Mouse (Mus musculus) embryonic facial prominence, embryonic 10.5 days (tissue): ENCODE measurements around the gene Myo10. TPM values are rescaled to one million over a fixed set of nuclear protein-coding genes. Genes with fewer than 3 reads are reported as not detected.

Experiments used
- DNase-seq: peaks from one replicate; pipeline ENCODE4 v3.0.0-alpha.2; 2017; ENCODE audit warnings: low spot score
- H3K27ac ChIP-seq: fragments of 300-500 bp; sonication (generic); replicated peaks from 2 replicates; pipeline ENCODE4 v1.5.1; 2016; ENCODE audit warnings: mild to moderate bottlenecking
- H3K27me3 ChIP-seq: fragments of 300-500 bp; sonication (generic); replicated peaks from 2 replicates; pipeline ENCODE4 v1.6.1; 2016; ENCODE audit warnings: low read depth, mild to moderate bottlenecking; ENCODE audit not compliant: poor library complexity, severe bottlenecking
- H3K36me3 ChIP-seq: fragments of 300-500 bp; sonication (generic); replicated peaks from 2 replicates; pipeline ENCODE4 v1.6.1; 2016; ENCODE audit warnings: mild to moderate bottlenecking, moderate library complexity
- H3K4me1 ChIP-seq: fragments of 300-500 bp; sonication (generic); 2 replicates; pipeline ENCODE4 v1.6.1; 2016
- H3K4me3 ChIP-seq: fragments of 300-500 bp; sonication (generic); 2 replicates; pipeline ENCODE4 v1.5.1; 2016; ENCODE audit warnings: mild to moderate bottlenecking, moderate library complexity
- H3K9me3 ChIP-seq: fragments of 300-500 bp; sonication (generic); 2 replicates; pipeline ENCODE4 v1.6.1; 2016; ENCODE audit warnings: mild to moderate bottlenecking
- WGBS: fragments of 180-500 bp; shearing (Covaris S2); methylation state at CpG from one replicate; pipeline ENCODE4 v1.1.7; 2016; 5-methylcytosine and 5-hydroxymethylcytosine counted together
- polyA plus RNA-seq: library from polyadenylated mRNA; unstranded; fragments of >200 nt; fragmentation: Nextera tagmentation; extraction: Ambion mirVana; gene quantifications from 2 replicates; pipeline ENCODE4 v1.2.1, GENCODE M21; 2016

Gene Myo10
- polyA plus RNA-seq, 1 experiment from 2014 or later: 44.2 TPM

DNA sequence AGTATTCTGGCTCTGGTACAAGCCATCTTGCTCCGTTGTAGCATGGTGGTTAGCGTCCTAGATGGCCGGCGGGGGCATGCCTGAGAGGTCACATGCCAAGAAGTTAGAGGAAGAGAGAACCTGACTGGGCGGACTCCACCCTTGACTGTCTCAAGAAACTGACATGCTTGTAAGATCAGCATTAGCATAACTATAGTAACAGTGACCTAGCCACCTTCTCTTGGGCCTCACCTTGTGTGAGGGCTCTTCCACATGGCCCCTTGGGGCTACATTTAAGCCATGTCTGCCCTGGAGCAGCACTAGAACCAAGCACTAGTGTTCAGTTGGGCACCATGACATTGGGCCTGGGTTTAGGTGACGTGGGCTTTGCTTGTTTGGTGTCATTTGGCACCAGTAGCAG, 102.2 kb downstream of the Myo10 start:
- no peak overlapping the region for H3K4me3 ChIP-seq
- H3K4me1 ChIP-seq: peaks cover 12% of the 10 kb centered on the region
- no peak overlapping the region for H3K27ac ChIP-seq
- H3K9me3 ChIP-seq: no peaks in the 10 kb centered on the region
- DNase-seq: no peak
- peaks cover 81% of the 10 kb centered on the region for H3K36me3 ChIP-seq
- 97% methylated on average over 6 of the region's 6 CpGs for WGBS
- H3K27me3 ChIP-seq: no peaks in the 10 kb centered on the region

- Histone ChIP-seq H3K36me3 (peaks cover 72% of the 10 kb centered on the region), H3K9me3 (no peaks in the 10 kb centered on the region), H3K27ac (no peak overlapping the region), H3K27me3 (no peaks in the 10 kb centered on the region), H3K4me3 (no peak overlapping the region), H3K4me1 (peaks cover 12% of the 10 kb centered on the region)
- no peak for DNase-seq
- 88% methylated on average over 5 of the region's 5 CpGs for WGBS
Observed at GRCm38 (mm10) chr15:25726814-25727213, 104.5 kb downstream of the Myo10 start.

DNA sequence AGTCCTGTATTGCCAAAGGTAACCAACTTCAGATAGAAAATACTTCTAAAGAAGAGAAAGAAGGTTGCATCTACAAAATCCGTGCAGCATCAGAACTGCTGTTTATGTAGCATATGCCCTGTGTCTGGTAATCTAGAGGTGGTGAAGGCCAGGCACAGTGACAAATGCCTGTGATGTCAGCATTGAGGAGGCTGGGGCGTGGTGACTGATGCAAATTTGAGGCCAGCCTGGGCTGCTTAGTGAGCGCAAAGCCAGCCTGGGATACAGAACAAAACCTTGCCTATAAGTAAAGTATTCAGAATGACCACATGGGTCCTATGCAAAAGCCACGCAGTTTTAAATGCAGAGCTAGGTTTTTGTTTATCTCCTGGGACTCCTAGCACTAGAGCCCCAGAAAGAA, 106.2 kb downstream of the Myo10 start:
- WGBS: 75% methylated on average over 4 of the region's 4 CpGs
- H3K4me3 ChIP-seq: no peak overlapping the region

DNA sequence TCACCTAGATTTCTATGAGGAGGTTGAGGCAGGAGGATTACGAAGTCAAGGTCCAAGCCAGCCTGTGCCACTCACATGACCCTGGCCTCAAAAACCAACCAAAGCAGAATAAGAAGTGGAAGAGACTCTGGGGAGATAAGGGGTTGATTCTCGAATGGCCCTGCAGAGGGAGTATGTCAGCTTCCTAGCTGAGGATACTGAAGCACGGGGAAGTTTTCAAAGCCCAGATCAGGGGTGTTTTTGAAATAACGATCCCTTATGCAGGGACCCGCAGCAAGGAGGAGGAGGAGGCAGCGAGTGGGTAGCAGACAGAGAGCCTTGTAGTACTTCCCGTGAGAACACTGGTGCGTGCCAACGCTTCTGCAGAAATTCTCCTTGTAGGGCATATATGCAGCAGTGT, 108.7 kb downstream of the Myo10 start:
- Histone ChIP-seq H3K36me3 (peaks cover 65% of the 10 kb centered on the region), H3K27me3 (no peaks in the 10 kb centered on the region), H3K9me3 (no peaks in the 10 kb centered on the region), H3K27ac (no peak overlapping the region), H3K4me1 (no peaks in the 10 kb centered on the region), H3K4me3 (no peak overlapping the region)
- 57% methylated on average over 9 of the region's 9 CpGs for WGBS
- no peak for DNase-seq

More for the DNA sequence above, 106.2 kb downstream of the Myo10 start:
- Histone ChIP-seq H3K9me3 (no peaks in the 10 kb centered on the region), H3K4me1 (peaks cover 3% of the 10 kb centered on the region), H3K27me3 (no peaks in the 10 kb centered on the region), H3K36me3 (peaks cover 67% of the 10 kb centered on the region), H3K27ac (no peak overlapping the region)
- no peak for DNase-seq

GRCm38 (mm10) chr15:25732758-25733428, 110.6 kb downstream of the Myo10 start:
- WGBS: 83% methylated on average over 8 of the region's 8 CpGs
- Histone ChIP-seq H3K27ac (no peak overlapping the region), H3K4me1 (no peaks in the 10 kb centered on the region), H3K4me3 (no peak overlapping the region), H3K36me3 (peaks cover 70% of the 10 kb centered on the region), H3K27me3 (no peaks in the 10 kb centered on the region), H3K9me3 (no peaks in the 10 kb centered on the region)
- DNase-seq: peak; percentile 43

DNA sequence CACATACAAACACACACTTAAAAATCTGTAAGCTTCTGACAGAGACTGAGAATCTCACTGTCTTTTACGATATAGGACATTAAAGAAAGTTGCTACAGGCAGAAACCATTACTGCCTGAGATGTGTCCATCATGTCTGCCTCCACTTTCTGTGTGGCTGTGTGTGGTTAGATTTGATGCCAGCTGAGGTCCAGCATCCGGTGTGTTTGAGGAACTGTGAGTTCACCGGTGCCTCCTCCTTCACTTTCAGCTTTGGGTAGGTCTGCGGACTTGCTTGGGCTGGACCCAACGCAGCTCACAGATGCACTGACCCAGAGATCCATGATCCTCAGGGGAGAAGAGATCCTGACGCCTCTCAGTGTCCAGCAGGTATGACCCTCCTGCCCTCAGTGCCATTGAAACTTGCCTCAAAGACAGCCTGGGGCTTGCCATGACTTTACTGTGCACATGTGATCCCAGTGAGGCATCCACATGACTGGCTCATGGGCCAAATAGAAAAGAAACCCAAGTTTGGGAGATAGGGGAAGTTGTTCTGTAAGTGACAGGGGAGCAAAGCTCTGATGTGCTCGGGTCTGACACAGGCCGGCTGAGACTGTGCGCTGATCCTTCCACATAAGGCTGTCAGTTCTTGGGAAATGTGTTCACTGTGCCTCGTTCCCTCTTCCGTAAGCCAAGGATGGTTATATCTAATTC, 111.6 kb downstream of the Myo10 start:
- Histone ChIP-seq H3K36me3 (peaks cover 71% of the 10 kb centered on the region), H3K27me3 (no peaks in the 10 kb centered on the region), H3K27ac (no peak overlapping the region), H3K9me3 (no peaks in the 10 kb centered on the region), H3K4me1 (no peaks in the 10 kb centered on the region), H3K4me3 (no peak overlapping the region)
- 92% methylated on average over 11 of the region's 11 CpGs for WGBS
- DNase-seq: no peak

GRCm38 (mm10) chr15:25736531-25736930, 114.2 kb downstream of the Myo10 start:
- no peak for DNase-seq
- Histone ChIP-seq H3K27me3 (no peaks in the 10 kb centered on the region), H3K36me3 (peaks cover 88% of the 10 kb centered on the region), H3K27ac (no peak overlapping the region), H3K9me3 (no peaks in the 10 kb centered on the region), H3K4me1 (peaks cover 9% of the 10 kb centered on the region; the same call in 1 of the 2 replicates), H3K4me3 (no peak overlapping the region)
- 83% methylated on average over 6 of the region's 6 CpGs for WGBS

- WGBS: 52% methylated on average over 4 of the region's 4 CpGs
- Histone ChIP-seq H3K4me1 (peaks cover 9% of the 10 kb centered on the region; the same call in 1 of the 2 replicates), H3K27me3 (no peaks in the 10 kb centered on the region), H3K36me3 (peaks cover 95% of the 10 kb centered on the region), H3K27ac (no peak overlapping the region), H3K4me3 (no peak overlapping the region), H3K9me3 (no peaks in the 10 kb centered on the region)
- DNase-seq: no peak
Observed at GRCm38 (mm10) chr15:25740271-25740670, 117.9 kb downstream of the Myo10 start.

DNA sequence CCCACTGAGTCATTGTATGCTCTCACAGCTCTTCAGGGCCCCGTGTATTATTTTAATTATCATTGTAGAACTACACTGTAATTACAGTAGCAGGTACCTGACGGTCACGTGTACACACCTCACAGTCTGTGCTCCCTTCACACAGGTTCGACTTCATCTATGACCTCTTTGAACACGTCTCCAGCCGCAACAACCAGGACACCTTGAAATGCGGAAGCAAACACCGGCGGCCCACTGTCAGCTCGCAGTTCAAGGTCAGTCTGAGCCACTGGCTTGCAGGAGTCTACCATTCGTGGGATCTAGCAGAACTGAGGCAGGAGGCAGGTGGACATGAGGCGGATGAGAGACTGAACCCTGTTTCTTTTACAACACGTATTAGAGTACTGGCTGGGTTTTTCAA, 119.9 kb downstream of the Myo10 start:
- Histone ChIP-seq H3K4me1 (peaks cover 14% of the 10 kb centered on the region), H3K36me3 (peaks cover 97% of the 10 kb centered on the region), H3K27me3 (no peaks in the 10 kb centered on the region), H3K9me3 (no peaks in the 10 kb centered on the region), H3K27ac (no peak overlapping the region), H3K4me3 (no peak overlapping the region)
- DNase-seq: no peak
- 93% methylated on average over 13 of the region's 13 CpGs for WGBS

GRCm38 (mm10) chr15:25751510-25751909, 129.2 kb downstream of the Myo10 start:
- peaks cover 5% of the 10 kb centered on the region; the same call in 1 of the 2 replicates for H3K9me3 ChIP-seq

DNA sequence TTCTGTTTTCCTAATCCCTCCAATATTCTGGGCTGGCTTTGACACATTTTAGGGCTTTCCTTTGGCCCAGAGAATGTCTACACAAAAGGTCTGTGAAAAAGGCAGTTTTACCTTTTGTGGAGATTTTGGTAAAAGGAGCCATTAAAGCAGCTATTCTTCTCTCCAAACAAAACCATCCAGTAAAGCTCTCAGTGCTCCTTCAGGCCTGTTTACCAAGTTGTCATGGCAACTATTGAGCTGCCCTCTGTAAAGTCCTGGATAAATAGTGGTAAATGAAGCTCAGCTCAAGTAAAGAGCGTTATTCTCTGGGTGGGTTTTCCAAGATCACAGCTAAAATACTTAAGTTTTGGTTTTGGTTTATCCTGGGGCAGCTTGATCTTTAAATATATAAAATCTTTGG, 130.3 kb downstream of the Myo10 start:
- Histone ChIP-seq H3K4me1 (peaks cover 43% of the 10 kb centered on the region), H3K36me3 (peaks cover 33% of the 10 kb centered on the region), H3K27ac (peak overlapping the region; percentile 81; the same call in 1 of the 2 replicates), H3K27me3 (no peaks in the 10 kb centered on the region), H3K9me3 (peaks cover 8% of the 10 kb centered on the region; the same call in 1 of the 2 replicates), H3K4me3 (peak overlapping the region; percentile 49)
- no peak for DNase-seq
- 42% methylated on average over 1 of the region's 1 CpGs for WGBS

More at GRCm38 (mm10) chr15:25751510-25751909, 129.2 kb downstream of the Myo10 start:
- H3K4me1 ChIP-seq: peaks cover 43% of the 10 kb centered on the region
- H3K4me3 ChIP-seq: no peak overlapping the region
- WGBS: 38% methylated on average over 11 of the region's 11 CpGs
- DNase-seq: no peak
- H3K36me3 ChIP-seq: peaks cover 40% of the 10 kb centered on the region
- H3K27me3 ChIP-seq: no peaks in the 10 kb centered on the region
- H3K27ac ChIP-seq: peak overlapping the region; percentile 48; the same call in 1 of the 2 replicates

GRCm38 (mm10) chr15:25753003-25753402, 130.7 kb downstream of the Myo10 start:
- no peaks in the 10 kb centered on the region for H3K27me3 ChIP-seq
- WGBS: 22% methylated on average over 9 of the region's 9 CpGs
- peaks cover 46% of the 10 kb centered on the region for H3K4me1 ChIP-seq
- DNase-seq: no peak
- peak overlapping the region; percentile 49 for H3K4me3 ChIP-seq
- peaks cover 8% of the 10 kb centered on the region; the same call in 1 of the 2 replicates for H3K9me3 ChIP-seq
- peaks cover 31% of the 10 kb centered on the region for H3K36me3 ChIP-seq
- H3K27ac ChIP-seq: peak overlapping the region; percentile 81

DNA sequence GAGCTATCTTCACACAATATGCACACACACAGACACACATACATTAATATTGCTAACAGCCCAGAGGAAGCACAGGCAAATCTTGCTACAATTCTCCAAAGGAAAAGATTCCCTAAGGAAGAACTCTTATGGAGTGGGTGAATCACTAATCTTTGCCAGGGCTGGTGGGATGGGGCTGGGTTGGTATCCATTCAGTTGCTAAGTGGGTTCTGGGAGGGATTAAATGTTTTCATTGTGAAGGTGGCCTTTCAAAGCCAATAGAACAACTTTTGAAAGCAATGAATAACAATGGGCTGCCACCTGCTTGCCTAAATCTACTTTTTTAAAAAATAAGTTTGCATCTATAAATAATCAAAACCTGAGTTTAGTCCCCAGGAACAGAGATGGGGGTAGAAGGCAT, 131.6 kb downstream of the Myo10 start:
- Histone ChIP-seq H3K27ac (peak overlapping the region; percentile 81), H3K36me3 (peaks cover 23% of the 10 kb centered on the region), H3K4me3 (peak overlapping the region; percentile 49), H3K27me3 (no peaks in the 10 kb centered on the region), H3K4me1 (peaks cover 55% of the 10 kb centered on the region), H3K9me3 (peaks cover 8% of the 10 kb centered on the region; the same call in 1 of the 2 replicates)
- DNase-seq: no peak
